Mouse (Mus musculus) stomach, postnatal 0 days (tissue): ENCODE data around the gene Mocs1. TPM values are rescaled to one million over a fixed set of nuclear protein-coding genes. Genes with fewer than 3 reads are reported as not detected.

Source experiments
- ATAC-seq: fragments of 200-750 bp; cut with Nextera tagmentation; 2 replicates; pipeline ENCODE4 v1.8.0; 2017; ENCODE audit not compliant: low FRiP score, low TSS enrichment
- DNase-seq: peaks from one replicate; pipeline ENCODE4 v3.0.0-alpha.2; 2016; ENCODE audit warnings: low spot score
- H3K27ac ChIP-seq: fragments of 300-500 bp; sonication (generic); replicated peaks from 2 replicates; pipeline ENCODE4 v1.5.1; 2014; ENCODE audit warnings: mild to moderate bottlenecking, control low read depth
- H3K27me3 ChIP-seq: fragments of 300-500 bp; sonication (generic); 2 replicates; pipeline ENCODE4 v1.6.1; 2014; ENCODE audit warnings: low read length; ENCODE audit not compliant: control insufficient read depth, insufficient read depth
- H3K36me3 ChIP-seq: fragments of 300-500 bp; sonication (generic); 2 replicates; pipeline ENCODE4 v1.6.1; 2014; ENCODE audit warnings: low read length, mixed read lengths; ENCODE audit not compliant: control insufficient read depth, insufficient read depth
- H3K4me1 ChIP-seq: fragments of 300-500 bp; sonication (generic); replicated peaks from 2 replicates; pipeline ENCODE4 v1.6.1; 2014; ENCODE audit warnings: antibody characterized with exemption; ENCODE audit not compliant: control insufficient read depth, insufficient read depth
- H3K4me2 ChIP-seq: fragments of 300-500 bp; sonication (generic); replicated peaks from 2 replicates; pipeline ENCODE4 v1.6.1; 2014; ENCODE audit warnings: low read depth, mild to moderate bottlenecking, control low read depth, moderate library complexity
- H3K4me3 ChIP-seq: fragments of 300-500 bp; sonication (generic); 2 replicates; pipeline ENCODE4 v1.5.1; 2014; ENCODE audit warnings: low read depth, low read length, control low read depth
- H3K9ac ChIP-seq: fragments of 300-500 bp; sonication (generic); 2 replicates; pipeline ENCODE4 v1.6.1; 2014; ENCODE audit warnings: mild to moderate bottlenecking, low read length, control low read depth, mixed read lengths
- H3K9me3 ChIP-seq: fragments of 300-500 bp; sonication (generic); 2 replicates; pipeline ENCODE4 v1.6.1; 2016; ENCODE audit warnings: low read length; ENCODE audit not compliant: control insufficient read depth
- CTCF ChIP-seq: IDR thresholded peaks from 2 replicates; pipeline ENCODE4 v1.5.1; 2016; ENCODE audit warnings: antibody characterized with exemption, low read depth, mild to moderate bottlenecking, moderate library complexity
- EP300 ChIP-seq: optimal IDR thresholded peaks from 2 replicates; pipeline ENCODE3; 2016; ENCODE audit warnings: antibody characterized with exemption
- WGBS: fragments of 180-500 bp; shearing (Covaris S2); extraction: QIAGEN DNeasy Blood & Tissue Kit; methylation state at CpG from one replicate; pipeline ENCODE4 v1.1.7; 2014; 5-methylcytosine and 5-hydroxymethylcytosine counted together
- polyA plus RNA-seq: library from polyadenylated mRNA; unstranded; fragments of >200 nt; fragmentation: Nextera tagmentation; extraction: Ambion mirVana; gene quantifications from 2 replicates; pipeline ENCODE4 v1.2.1, GENCODE M21; 2015

The Mocs1 gene
- polyA plus RNA-seq, 1 experiment from 2014 or later = 5.0 TPM

GRCm38 (mm10) chr17:49456334-49456733, 28.2 kb downstream of the Mocs1 start:
- 73% methylated on average over 4 of the region's 4 CpGs for WGBS

GRCm38 (mm10) chr17:49457833-49458232, 29.7 kb downstream of the Mocs1 start:
- Histone ChIP-seq H3K4me2 (no peak overlapping the region), H3K9ac (no peak overlapping the region), H3K4me1 (no peaks in the 10 kb centered on the region), H3K36me3 (peaks cover 8% of the 10 kb centered on the region), H3K9me3 (no peaks in the 10 kb centered on the region), H3K27me3 (no peaks in the 10 kb centered on the region), H3K4me3 (no peak overlapping the region), H3K27ac (no peak overlapping the region)
- no peak for ATAC-seq
- no peak for TF ChIP-seq CTCF
- TF ChIP-seq EP300 = no peak
- WGBS = 90% methylated on average over 3 of the region's 3 CpGs
- DNase-seq = no peak

More at GRCm38 (mm10) chr17:49456334-49456733, 28.2 kb downstream of the Mocs1 start:
- Histone ChIP-seq H3K27ac (no peak overlapping the region), H3K4me1 (no peaks in the 10 kb centered on the region), H3K4me2 (no peak overlapping the region), H3K27me3 (no peaks in the 10 kb centered on the region), H3K4me3 (no peak overlapping the region), H3K9ac (no peak overlapping the region), H3K36me3 (peaks cover 8% of the 10 kb centered on the region), H3K9me3 (no peaks in the 10 kb centered on the region)
- DNase-seq = no peak
- TF ChIP-seq EP300 (no peak), CTCF (no peak)
- peak; percentile 46; the same call in 1 of the 2 replicates for ATAC-seq

- H3K27ac ChIP-seq = no peak overlapping the region
- no peaks in the 10 kb centered on the region for H3K9me3 ChIP-seq
- H3K27me3 ChIP-seq = no peaks in the 10 kb centered on the region
- no peak overlapping the region for H3K4me3 ChIP-seq
- DNase-seq (no peak), ATAC-seq (no peak)
- H3K36me3 ChIP-seq = peaks cover 8% of the 10 kb centered on the region
- TF ChIP-seq EP300 = no peak
- TF ChIP-seq CTCF = no peak
- no peak overlapping the region for H3K9ac ChIP-seq
- no peak overlapping the region for H3K4me2 ChIP-seq
- WGBS = 89% methylated on average over 18 of the region's 18 CpGs
- no peaks in the 10 kb centered on the region for H3K4me1 ChIP-seq
These were observed 30.2 kb downstream of the Mocs1 start for GRCm38 (mm10) chr17:49458386-49458785.

GRCm38 (mm10) chr17:49464884-49465283, 36.7 kb downstream of the Mocs1 start:
- DNase-seq = no peak
- TF ChIP-seq EP300 = no peak
- no peak for TF ChIP-seq CTCF
- Histone ChIP-seq H3K4me1 (no peaks in the 10 kb centered on the region), H3K9me3 (no peaks in the 10 kb centered on the region), H3K4me2 (no peak overlapping the region), H3K27me3 (no peaks in the 10 kb centered on the region), H3K36me3 (no peaks in the 10 kb centered on the region; the same call in none of the 2 replicates), H3K27ac (no peak overlapping the region), H3K9ac (no peak overlapping the region), H3K4me3 (no peak overlapping the region)
- ATAC-seq = no peak
- 83% methylated on average over 3 of the region's 3 CpGs for WGBS

GRCm38 (mm10) chr17:49468223-49468622, 40.1 kb downstream of the Mocs1 start:
- Histone ChIP-seq H3K9me3 (no peaks in the 10 kb centered on the region), H3K27me3 (no peaks in the 10 kb centered on the region), H3K4me1 (no peaks in the 10 kb centered on the region), H3K9ac (no peak overlapping the region), H3K36me3 (no peaks in the 10 kb centered on the region; the same call in none of the 2 replicates), H3K4me3 (no peak overlapping the region), H3K4me2 (no peak overlapping the region), H3K27ac (no peak overlapping the region)
- 35% methylated on average over 4 of the region's 4 CpGs for WGBS
- DNase-seq (peak; percentile 64), ATAC-seq (peak; percentile 11; the same call in 1 of the 2 replicates)
- TF ChIP-seq CTCF (peak; percentile 98), EP300 (no peak)

- no peak for DNase-seq
- WGBS = 62% methylated on average over 8 of the region's 8 CpGs
These were observed 44.5 kb downstream of the Mocs1 start for GRCm38 (mm10) chr17:49472626-49473025.

More at GRCm38 (mm10) chr17:49472626-49473025, 44.5 kb downstream of the Mocs1 start:
- peak; percentile 19; the same call in 1 of the 2 replicates for ATAC-seq
- no peak overlapping the region for H3K27ac ChIP-seq
- no peak overlapping the region for H3K4me3 ChIP-seq
- H3K4me2 ChIP-seq = no peak overlapping the region
- no peaks in the 10 kb centered on the region for H3K4me1 ChIP-seq
- no peaks in the 10 kb centered on the region for H3K9me3 ChIP-seq
- no peak overlapping the region for H3K9ac ChIP-seq
- TF ChIP-seq CTCF = no peak
- H3K36me3 ChIP-seq = no peaks in the 10 kb centered on the region
- no peaks in the 10 kb centered on the region for H3K27me3 ChIP-seq
